Mouse (Mus musculus): ENCODE measurements around the gene Zfp617. TPM values are rescaled to one million over a fixed set of nuclear protein-coding genes. Genes with fewer than 3 reads are reported as not detected.
A peak's percentile ranks its signal among the peaks of the same experiment; 100 is the strongest.
"Not testable (repeated sequence)": the region's sequence is repeated elsewhere in the genome, so short reads cannot be mapped to it uniquely, and the experiment has no call there.

Gene Zfp617
- polyA plus RNA-seq, 1 experiment from 2014 or later = 32.7 TPM

GRCm38 (mm10) chr8:71950482-71951221 lies 42.2 kb downstream of the Zfp617 start, which contains the start of gene Zfp961:
TSS of gene Zfp961 (plus strand) at chr8:71951038.
- Histone ChIP-seq H3K27me3 (ENCODE audit: control insufficient read depth, insufficient read depth, low read depth, low read length) (no peaks in the 10 kb centered on the region; the same call in none of the 2 replicates), H3K4me2 (ENCODE audit: low read length) (peak within 1 kb of the TSS; percentile 75), H3K27ac (ENCODE audit: low read length) (peak within 1 kb of the TSS; percentile 87), H3K36me3 (ENCODE audit: control insufficient read depth, insufficient read depth, low read length) (peaks cover 4% of the 10 kb centered on the region; the same call in 1 of the 2 replicates), H3K9me3 (replicated peaks; ENCODE audit: control insufficient read depth, low read length, poor library complexity, severe bottlenecking) (peaks cover 2% of the 10 kb centered on the region; the same call in 1 of the 2 replicates), H3K9ac (ENCODE audit: low read depth, low read length) (peak within 1 kb of the TSS; percentile 83), H3K4me3 (ENCODE audit: low read depth, low read length) (peak within 1 kb of the TSS; percentile 85), H3K4me1 (ENCODE audit: control insufficient read depth, insufficient read depth, low read length) (peaks cover 17% of the 10 kb centered on the region)
- ATAC-seq = peak; percentile 100
- WGBS = 3% methylated on average over 34 of the region's 34 CpGs

- Histone ChIP-seq H3K4me1 (ENCODE audit: control insufficient read depth, insufficient read depth, low read length) (peaks cover 17% of the 10 kb centered on the region), H3K9me3 (replicated peaks; ENCODE audit: control insufficient read depth, low read length, poor library complexity, severe bottlenecking) (peaks cover 2% of the 10 kb centered on the region), H3K9ac (ENCODE audit: low read depth, low read length) (peak overlapping the region; percentile 83), H3K27me3 (ENCODE audit: control insufficient read depth, insufficient read depth, low read depth, low read length) (no peaks in the 10 kb centered on the region; the same call in 1 of the 2 replicates), H3K27ac (ENCODE audit: low read length) (peak overlapping the region; percentile 33; the same call in 1 of the 2 replicates), H3K4me2 (ENCODE audit: low read length) (peak overlapping the region; percentile 60), H3K4me3 (ENCODE audit: low read depth, low read length) (peak overlapping the region; percentile 85), H3K36me3 (ENCODE audit: control insufficient read depth, insufficient read depth, low read length) (peaks cover 4% of the 10 kb centered on the region; the same call in 1 of the 2 replicates)
- 43% methylated on average over 13 of the region's 14 CpGs for WGBS
- no peak for ATAC-seq
Observed at GRCm38 (mm10) chr8:71951436-71952161, 43.2 kb downstream of the Zfp617 start.

GRCm38 (mm10) chr8:71952489-71952888 lies 44.1 kb downstream of the Zfp617 start:
- H3K9me3 ChIP-seq (replicated peaks; ENCODE audit: control insufficient read depth, low read length, poor library complexity, severe bottlenecking) = peaks cover 2% of the 10 kb centered on the region
- 97% methylated on average over 1 of the region's 1 CpGs for WGBS
- no peak overlapping the region for H3K4me3 ChIP-seq (ENCODE audit: low read depth, low read length)
- no peak overlapping the region for H3K9ac ChIP-seq (ENCODE audit: low read depth, low read length)
- no peak overlapping the region for H3K4me2 ChIP-seq (ENCODE audit: low read length)
- peaks cover 17% of the 10 kb centered on the region for H3K4me1 ChIP-seq (ENCODE audit: control insufficient read depth, insufficient read depth, low read length)
- H3K27me3 ChIP-seq (ENCODE audit: control insufficient read depth, insufficient read depth, low read depth, low read length) = no peaks in the 10 kb centered on the region
- H3K27ac ChIP-seq (ENCODE audit: low read length) = no peak overlapping the region
- peaks cover 4% of the 10 kb centered on the region; the same call in 1 of the 2 replicates for H3K36me3 ChIP-seq (ENCODE audit: control insufficient read depth, insufficient read depth, low read length)
- no peak for ATAC-seq

- H3K9ac ChIP-seq (ENCODE audit: low read depth, low read length); H3K36me3 ChIP-seq (ENCODE audit: control insufficient read depth, insufficient read depth, low read length); H3K4me2 ChIP-seq (ENCODE audit: low read length); H3K27ac ChIP-seq (ENCODE audit: low read length); H3K27me3 ChIP-seq (ENCODE audit: control insufficient read depth, insufficient read depth, low read depth, low read length); H3K4me3 ChIP-seq (ENCODE audit: low read depth, low read length); ATAC-seq; H3K9me3 ChIP-seq (replicated peaks; ENCODE audit: control insufficient read depth, low read length, poor library complexity, severe bottlenecking): not testable (repeated sequence)
- peaks cover 17% of the 10 kb centered on the region for H3K4me1 ChIP-seq (ENCODE audit: control insufficient read depth, insufficient read depth, low read length)
- WGBS = 98% methylated on average over 16 of the region's 16 CpGs
Observed at GRCm38 (mm10) chr8:71952961-71953700, 44.7 kb downstream of the Zfp617 start.

GRCm38 (mm10) chr8:71954666-71955065 lies 46.2 kb downstream of the Zfp617 start:
- peaks cover 17% of the 10 kb centered on the region for H3K4me1 ChIP-seq (ENCODE audit: control insufficient read depth, insufficient read depth, low read length)
- no peak overlapping the region for H3K4me3 ChIP-seq (ENCODE audit: low read depth, low read length)
- H3K36me3 ChIP-seq (ENCODE audit: control insufficient read depth, insufficient read depth, low read length) = peaks cover 4% of the 10 kb centered on the region; the same call in 1 of the 2 replicates
- no peak for ATAC-seq
- WGBS = 98% methylated on average over 9 of the region's 9 CpGs
- no peak overlapping the region for H3K4me2 ChIP-seq (ENCODE audit: low read length)
- peaks cover 2% of the 10 kb centered on the region for H3K9me3 ChIP-seq (replicated peaks; ENCODE audit: control insufficient read depth, low read length, poor library complexity, severe bottlenecking)
- H3K27me3 ChIP-seq (ENCODE audit: control insufficient read depth, insufficient read depth, low read depth, low read length) = no peaks in the 10 kb centered on the region
- H3K27ac ChIP-seq (ENCODE audit: low read length) = no peak overlapping the region
- H3K9ac ChIP-seq (ENCODE audit: low read depth, low read length) = no peak overlapping the region

- Histone ChIP-seq H3K4me3 (ENCODE audit: low read depth, low read length) (no peak overlapping the region), H3K27ac (ENCODE audit: low read length) (no peak overlapping the region), H3K36me3 (ENCODE audit: control insufficient read depth, insufficient read depth, low read length) (peaks cover 6% of the 10 kb centered on the region), H3K4me2 (ENCODE audit: low read length) (no peak overlapping the region), H3K4me1 (ENCODE audit: control insufficient read depth, insufficient read depth, low read length) (no peaks in the 10 kb centered on the region), H3K9ac (ENCODE audit: low read depth, low read length) (no peak overlapping the region), H3K9me3 (replicated peaks; ENCODE audit: control insufficient read depth, low read length, poor library complexity, severe bottlenecking) (no peaks in the 10 kb centered on the region; the same call in 1 of the 2 replicates), H3K27me3 (ENCODE audit: control insufficient read depth, insufficient read depth, low read depth, low read length) (no peaks in the 10 kb centered on the region)
- no peak for ATAC-seq
Observed at GRCm38 (mm10) chr8:71960483-71960882, 52.0 kb downstream of the Zfp617 start.

GRCm38 (mm10) chr8:71961796-71962195 lies 53.4 kb downstream of the Zfp617 start:
- H3K27ac ChIP-seq (ENCODE audit: low read length) = no peak overlapping the region
- H3K9me3 ChIP-seq (replicated peaks; ENCODE audit: control insufficient read depth, low read length, poor library complexity, severe bottlenecking) = no peaks in the 10 kb centered on the region; the same call in none of the 2 replicates
- ATAC-seq = no peak
- H3K4me3 ChIP-seq (ENCODE audit: low read depth, low read length) = no peak overlapping the region
- H3K36me3 ChIP-seq (ENCODE audit: control insufficient read depth, insufficient read depth, low read length) = peaks cover 17% of the 10 kb centered on the region
- H3K9ac ChIP-seq (ENCODE audit: low read depth, low read length) = no peak overlapping the region
- no peaks in the 10 kb centered on the region for H3K4me1 ChIP-seq (ENCODE audit: control insufficient read depth, insufficient read depth, low read length)
- no peaks in the 10 kb centered on the region for H3K27me3 ChIP-seq (ENCODE audit: control insufficient read depth, insufficient read depth, low read depth, low read length)
- WGBS = 97% methylated on average over 5 of the region's 5 CpGs
- no peak overlapping the region for H3K4me2 ChIP-seq (ENCODE audit: low read length)

- H3K27ac ChIP-seq (ENCODE audit: low read length) = no peak overlapping the region
- no peak overlapping the region for H3K9ac ChIP-seq (ENCODE audit: low read depth, low read length)
- ATAC-seq = no peak
- no peaks in the 10 kb centered on the region for H3K4me1 ChIP-seq (ENCODE audit: control insufficient read depth, insufficient read depth, low read length)
- peaks cover 36% of the 10 kb centered on the region for H3K36me3 ChIP-seq (ENCODE audit: control insufficient read depth, insufficient read depth, low read length)
- 90% methylated on average over 3 of the region's 3 CpGs for WGBS
- no peak overlapping the region for H3K4me2 ChIP-seq (ENCODE audit: low read length)
- no peak overlapping the region for H3K4me3 ChIP-seq (ENCODE audit: low read depth, low read length)
- H3K27me3 ChIP-seq (ENCODE audit: control insufficient read depth, insufficient read depth, low read depth, low read length) = no peaks in the 10 kb centered on the region
- no peaks in the 10 kb centered on the region; the same call in 1 of the 2 replicates for H3K9me3 ChIP-seq (replicated peaks; ENCODE audit: control insufficient read depth, low read length, poor library complexity, severe bottlenecking)
Observed at GRCm38 (mm10) chr8:71964051-71964450, 55.6 kb downstream of the Zfp617 start.
